Mouse (Mus musculus) layer of hippocampus, adult 9-10 months (tissue): ENCODE data around the gene Nrsn2.

Experiments used
- DNase-seq: peaks from one replicate; pipeline ENCODE4 v3.0.0; 2022; ENCODE audit warnings: low spot score

Gene Nrsn2

GRCm38 (mm10) chr2:152376345-152376741 lies at the start of gene Nrsn2:
TSS of gene Nrsn2 (minus strand) at chr2:152376638.
- DNase-seq: no peak

GRCm38 (mm10) chr2:152415786-152416185 lies 39.3 kb upstream of the Nrsn2 start:
- DNase-seq: no peak

- no peak for DNase-seq
Observed at GRCm38 (mm10) chr2:152415287-152415686, 38.8 kb upstream of the Nrsn2 start, which contains the start of gene 6820408C15Rik. TSS of gene 6820408C15Rik (plus strand) at chr2:152415587.

- peak; percentile 59 for DNase-seq
Observed at GRCm38 (mm10) chr2:152414591-152415165, 38.2 kb upstream of the Nrsn2 start, which contains the start of gene Zcchc3. TSS of gene Zcchc3 (minus strand) at chr2:152415027.

GRCm38 (mm10) chr2:152413765-152414584 lies 37.5 kb upstream of the Nrsn2 start:
- no peak for DNase-seq

GRCm38 (mm10) chr2:152413158-152413764 lies 36.8 kb upstream of the Nrsn2 start:
- DNase-seq: no peak

- no peak for DNase-seq
Observed at GRCm38 (mm10) chr2:152412526-152413157, 36.2 kb upstream of the Nrsn2 start.

GRCm38 (mm10) chr2:152411471-152411870 lies 35.0 kb upstream of the Nrsn2 start:
- no peak for DNase-seq

GRCm38 (mm10) chr2:152410971-152411371 lies 34.5 kb upstream of the Nrsn2 start:
- no peak for DNase-seq

GRCm38 (mm10) chr2:152409781-152410180 lies 33.3 kb upstream of the Nrsn2 start:
- DNase-seq: no peak

- DNase-seq: peak; percentile 84
Observed at GRCm38 (mm10) chr2:152406126-152406525, 29.7 kb upstream of the Nrsn2 start.

- DNase-seq: no peak
Observed at GRCm38 (mm10) chr2:152399122-152399542, 22.7 kb upstream of the Nrsn2 start.

GRCm38 (mm10) chr2:152398691-152399090 lies 22.3 kb upstream of the Nrsn2 start:
- peak; percentile 62 for DNase-seq

GRCm38 (mm10) chr2:152397680-152398435 lies 21.4 kb upstream of the Nrsn2 start, which contains the start of gene Sox12:
TSS of gene Sox12 (minus strand) at chr2:152398063.
- DNase-seq: peak; percentile 87

GRCm38 (mm10) chr2:152397004-152397589 lies 20.7 kb upstream of the Nrsn2 start:
- DNase-seq: no peak

GRCm38 (mm10) chr2:152396110-152397003 lies 19.9 kb upstream of the Nrsn2 start:
- DNase-seq: peak; percentile 62

- DNase-seq: no peak
Observed at GRCm38 (mm10) chr2:152395271-152395920, 19.0 kb upstream of the Nrsn2 start.

GRCm38 (mm10) chr2:152393225-152394017 lies 17.0 kb upstream of the Nrsn2 start:
- no peak for DNase-seq

GRCm38 (mm10) chr2:152392786-152393185 lies 16.3 kb upstream of the Nrsn2 start:
- DNase-seq: no peak
